Mouse (Mus musculus) frontal cortex, postnatal 25 days (tissue): Measurements from ENCODE around the gene Mrpl47.
A peak's percentile ranks its signal among the peaks of the same experiment; 100 is the strongest.
"Not testable (repeated sequence)": the region's sequence is repeated elsewhere in the genome, so short reads cannot be mapped to it uniquely, and the experiment has no call there.

Experiments
- DNase-seq, 2 experiments: peaks; one replicate each; pipeline ENCODE4 v3.0.0; 2022; ENCODE audit warnings: low spot score in 2 of 2

Mrpl47 gene

DNA sequence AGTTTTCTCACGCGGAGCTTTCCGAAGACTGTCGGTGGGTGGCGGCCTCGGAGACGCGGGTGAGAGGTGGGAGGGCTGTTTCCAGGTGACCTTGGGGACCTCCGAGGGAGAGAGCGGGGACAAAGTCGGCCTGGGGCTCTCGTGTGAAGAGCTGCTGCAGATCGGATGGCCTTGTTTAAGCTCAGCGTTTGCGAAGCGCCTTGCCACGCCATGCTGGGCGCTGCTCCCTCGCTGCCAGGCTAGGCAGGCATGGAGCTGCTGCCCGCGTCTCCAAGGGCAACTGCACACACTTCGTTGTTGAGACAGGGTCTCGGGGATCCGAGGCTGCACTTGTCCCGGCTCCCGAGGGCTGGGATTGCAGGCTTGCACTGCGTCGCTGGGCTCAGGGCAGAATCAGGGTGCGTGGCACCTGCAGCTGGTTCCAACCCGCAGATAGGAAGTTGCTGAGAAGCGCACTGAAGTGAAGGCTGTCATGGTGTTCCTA is at the start of gene Mrpl47:
Gene Mrpl47 (minus strand): TSS at position 434 of the 484 bp plus-strand sequence.
- DNase-seq = no peak

DNA sequence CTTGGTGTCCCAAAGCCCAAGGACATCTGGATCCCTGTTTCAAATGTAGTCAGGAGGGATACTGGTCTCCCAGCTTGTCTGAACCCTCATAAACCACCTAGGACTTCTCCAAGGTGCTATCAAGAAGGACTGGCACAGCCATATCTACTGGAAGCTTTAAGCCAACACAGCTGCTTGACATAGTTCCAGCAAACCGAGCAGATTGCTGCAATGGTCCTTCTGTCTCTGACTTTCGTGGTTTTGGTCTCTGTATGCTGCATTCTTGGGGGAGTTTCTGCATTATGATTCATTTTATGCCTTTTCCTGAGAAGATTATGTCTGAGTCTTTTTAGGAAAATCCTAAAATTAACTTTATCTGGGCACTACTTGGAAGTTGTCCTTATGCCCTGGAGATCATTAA is 33.4 kb upstream of the Mrpl47 start:
- DNase-seq = no peak

DNA sequence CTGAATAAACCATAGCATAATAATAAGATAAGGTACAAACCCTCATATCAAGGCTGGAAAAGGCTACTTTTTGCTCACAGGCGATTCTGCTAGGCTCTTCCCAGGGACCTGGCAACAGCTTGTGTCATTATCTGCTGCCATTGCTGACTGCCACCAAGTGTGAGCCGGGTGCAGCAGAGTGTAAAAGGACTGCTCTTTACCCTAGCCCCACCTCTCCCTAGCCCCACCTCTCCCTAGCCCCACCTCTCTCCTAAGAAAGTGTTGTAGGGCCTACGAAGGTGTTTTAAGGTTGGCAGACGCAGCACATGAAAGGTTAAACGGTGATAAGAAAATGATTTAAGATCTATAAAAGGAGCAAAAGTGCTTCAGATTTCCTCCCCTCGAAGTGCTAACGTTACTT is 26.5 kb upstream of the Mrpl47 start:
- DNase-seq = no peak

DNA sequence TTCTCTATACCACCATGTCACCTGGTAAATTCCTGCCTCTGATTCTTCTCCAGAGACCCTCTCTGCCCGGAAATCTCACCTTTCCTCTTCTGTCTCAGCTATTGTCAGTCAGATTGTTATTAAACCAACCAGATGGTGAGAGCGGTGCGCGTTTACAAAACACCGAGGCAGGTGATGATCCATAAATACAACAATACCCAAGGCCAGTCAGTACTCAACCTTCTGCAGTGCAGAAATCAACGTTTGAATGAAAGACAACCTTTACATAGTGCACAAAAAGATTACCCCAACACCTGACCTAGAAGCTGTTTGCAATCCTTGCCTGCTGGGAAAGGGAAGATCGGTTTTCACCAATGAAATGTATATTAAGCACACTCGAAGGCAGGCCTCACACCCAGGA is 25.6 kb upstream of the Mrpl47 start:
- DNase-seq = no peak

DNA sequence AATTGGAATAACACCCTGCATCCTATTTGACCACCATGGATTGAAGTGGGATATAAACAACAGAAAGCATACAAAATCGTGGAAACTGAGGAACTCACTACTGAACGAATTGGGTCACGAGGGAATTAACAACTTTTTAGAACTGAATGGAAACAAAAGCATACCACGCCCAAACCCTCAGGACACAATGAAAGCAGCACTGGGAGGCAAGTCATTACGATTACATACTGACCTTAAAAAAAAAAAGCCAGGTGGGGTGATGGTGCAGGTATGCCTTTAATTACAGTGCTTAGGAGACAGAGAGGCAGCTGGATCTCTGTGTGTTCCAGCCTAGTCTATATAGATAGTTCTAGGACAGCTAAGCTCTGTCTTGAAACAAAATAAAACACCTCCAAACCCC is 21.8 kb upstream of the Mrpl47 start:
- no peak for DNase-seq

GRCm38 (mm10) chr3:32754384-32754915 is 17.0 kb upstream of the Mrpl47 start:
- no peak for DNase-seq

GRCm38 (mm10) chr3:32749820-32750579 is 12.6 kb upstream of the Mrpl47 start:
- no peak for DNase-seq

DNA sequence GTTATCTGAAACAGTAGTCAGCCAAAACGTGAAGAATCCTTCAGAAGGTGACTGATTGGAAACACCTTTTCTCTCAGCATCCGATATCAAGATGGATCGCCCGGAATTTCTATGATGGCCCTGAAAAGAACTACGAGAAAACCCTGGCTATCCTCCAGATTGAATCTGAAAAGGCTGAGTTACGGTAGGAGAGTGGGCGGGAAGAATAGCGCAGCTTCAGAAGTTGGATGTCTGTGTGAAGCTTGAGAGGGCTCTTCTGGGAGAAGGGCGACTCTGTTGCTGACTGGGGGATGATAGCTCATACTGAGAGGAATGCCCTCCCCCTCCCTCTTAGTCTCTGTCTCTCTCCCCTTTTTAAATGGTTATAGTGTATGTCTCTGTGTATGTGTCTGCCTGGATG is 11.0 kb upstream of the Mrpl47 start:
- DNase-seq = no peak

- DNase-seq = not testable (repeated sequence)
Observed at GRCm38 (mm10) chr3:32745426-32745825, 8.0 kb upstream of the Mrpl47 start.

- no peak for DNase-seq
Observed at GRCm38 (mm10) chr3:32745001-32745400, 7.6 kb upstream of the Mrpl47 start.

DNA sequence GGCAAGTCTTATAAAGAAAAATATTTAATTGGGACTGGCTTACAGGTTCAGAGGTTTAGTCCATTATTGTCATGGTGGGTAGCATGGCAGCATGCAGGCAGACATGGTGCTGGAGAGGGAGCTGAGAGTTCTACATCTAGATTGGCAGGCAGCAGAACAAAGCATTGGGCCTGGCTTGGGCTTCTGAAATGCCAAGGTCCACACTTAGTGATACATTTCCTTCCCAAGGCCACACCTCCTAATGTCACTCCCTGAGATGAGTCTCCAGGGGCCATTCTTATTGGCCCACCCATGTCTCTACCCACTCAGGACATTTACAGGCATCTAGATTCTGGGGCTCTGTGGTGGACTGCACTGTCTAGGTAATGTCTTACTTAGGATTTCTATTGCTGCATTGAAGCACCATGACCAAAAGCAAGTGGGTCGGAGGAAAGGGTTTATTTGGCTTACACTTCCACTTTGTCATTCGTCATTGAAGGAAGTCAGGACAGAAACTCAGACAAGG is 4.9 kb upstream of the Mrpl47 start:
- no peak for DNase-seq

DNA sequence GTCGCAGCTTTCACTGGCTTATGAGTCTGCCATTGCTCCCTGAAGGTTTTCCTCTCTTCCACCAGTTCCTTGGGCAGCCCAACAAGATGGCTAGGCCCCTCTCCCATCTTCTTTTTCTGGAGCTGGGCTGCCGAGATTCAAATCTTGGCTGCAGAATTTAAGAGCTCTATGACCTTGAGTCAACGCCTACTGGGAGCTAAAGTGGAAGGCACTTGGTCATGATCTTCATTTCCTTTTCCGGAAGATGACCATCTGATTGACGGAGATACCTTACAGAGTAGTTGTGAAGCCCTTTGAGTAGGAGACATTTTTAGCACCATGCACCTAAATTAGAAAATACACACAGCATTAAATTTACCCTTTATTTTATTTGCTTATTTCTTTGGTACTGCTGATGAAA is 1.1 kb upstream of the Mrpl47 start:
- DNase-seq = no peak

- DNase-seq = peak; percentile 98
Observed at GRCm38 (mm10) chr3:32736244-32737171, 897 bp downstream of the Mrpl47 start, which contains the start of gene Ndufb5. TSS of gene Ndufb5 (plus strand) at chr3:32736990.

DNA sequence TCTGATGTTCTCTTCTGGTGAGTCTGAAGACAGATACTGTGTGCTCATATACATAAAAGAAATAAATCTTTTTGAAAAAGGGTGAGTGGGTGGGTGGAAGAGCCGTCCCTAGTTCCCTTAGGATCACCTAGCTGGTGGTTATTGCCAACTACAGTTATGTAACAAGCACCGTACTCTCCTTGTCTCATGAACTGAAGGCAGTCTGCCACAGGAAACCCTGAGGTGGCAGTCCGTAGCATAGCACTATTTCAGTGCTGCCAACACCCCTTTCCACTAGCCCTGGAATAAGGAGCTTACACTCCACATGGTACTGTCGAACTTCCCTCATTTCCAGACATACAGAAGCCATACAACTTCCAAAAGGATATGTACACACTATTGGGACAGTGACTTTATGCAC is 9.5 kb downstream of the Mrpl47 start:
- DNase-seq = no peak

GRCm38 (mm10) chr3:32725951-32726350 is 11.5 kb downstream of the Mrpl47 start:
- no peak for DNase-seq

DNA sequence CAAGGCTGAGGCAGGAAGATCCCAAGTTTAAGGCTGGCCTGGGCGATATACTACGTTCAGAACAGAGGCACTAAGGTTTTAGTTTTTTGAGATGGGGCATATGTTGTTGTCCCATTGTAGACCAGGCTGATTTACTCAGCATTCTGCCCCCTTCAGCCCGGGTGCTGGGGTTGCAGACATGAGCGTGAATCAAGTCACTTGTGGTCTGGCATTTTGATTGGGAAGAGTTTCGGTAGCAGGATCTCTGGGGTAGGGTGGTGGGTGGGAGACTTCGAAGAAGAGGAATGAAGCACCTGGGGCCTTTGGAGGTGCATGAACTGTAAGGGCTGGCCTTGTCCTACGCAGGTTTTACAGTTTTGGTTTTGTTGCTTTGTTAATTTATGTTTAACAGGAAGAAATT is 13.2 kb downstream of the Mrpl47 start:
- no peak for DNase-seq

DNA sequence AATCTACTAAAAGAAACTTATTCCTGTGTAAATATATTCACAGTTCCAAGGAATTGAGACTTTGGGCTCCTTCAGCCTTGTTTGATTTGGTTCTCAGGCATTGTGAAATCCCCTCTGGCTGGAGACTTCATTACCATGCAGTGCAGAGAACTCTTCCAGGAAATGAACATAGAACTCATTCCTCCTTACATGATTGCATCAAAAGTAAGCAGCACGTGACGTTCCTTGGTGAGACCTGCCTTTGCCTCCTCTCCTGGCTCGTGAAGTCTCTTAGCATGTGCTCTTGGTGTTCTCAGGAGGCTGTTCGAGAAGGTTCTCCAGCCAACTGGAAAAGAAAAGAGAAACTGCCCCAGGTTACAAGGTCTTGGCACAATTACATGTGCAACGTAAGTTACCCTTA is 19.1 kb downstream of the Mrpl47 start:
- DNase-seq = no peak

- not testable (repeated sequence) for DNase-seq
Observed at GRCm38 (mm10) chr3:32717403-32717802, 20.0 kb downstream of the Mrpl47 start.

DNA sequence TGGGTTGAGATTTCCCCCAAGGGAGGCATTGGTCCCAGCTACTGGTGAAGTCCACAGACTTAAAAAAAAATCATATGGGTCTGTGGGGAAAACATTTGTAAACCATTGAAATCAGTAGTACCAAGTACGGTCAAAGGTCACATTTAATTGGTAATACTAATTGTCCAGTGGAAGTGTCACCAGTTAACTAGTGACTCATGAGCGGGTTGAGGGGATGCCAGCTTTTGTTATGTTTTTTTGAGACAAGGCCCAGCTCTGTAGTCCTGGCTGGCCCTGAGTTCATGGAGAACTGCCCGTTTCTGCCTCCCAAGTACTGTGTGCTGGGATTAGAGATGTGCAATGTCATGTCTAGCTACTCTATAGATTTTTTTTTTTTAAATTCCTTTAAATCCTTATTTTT is 23.7 kb downstream of the Mrpl47 start:
- DNase-seq = no peak

GRCm38 (mm10) chr3:32709388-32709787 is 28.0 kb downstream of the Mrpl47 start:
- no peak for DNase-seq

DNA sequence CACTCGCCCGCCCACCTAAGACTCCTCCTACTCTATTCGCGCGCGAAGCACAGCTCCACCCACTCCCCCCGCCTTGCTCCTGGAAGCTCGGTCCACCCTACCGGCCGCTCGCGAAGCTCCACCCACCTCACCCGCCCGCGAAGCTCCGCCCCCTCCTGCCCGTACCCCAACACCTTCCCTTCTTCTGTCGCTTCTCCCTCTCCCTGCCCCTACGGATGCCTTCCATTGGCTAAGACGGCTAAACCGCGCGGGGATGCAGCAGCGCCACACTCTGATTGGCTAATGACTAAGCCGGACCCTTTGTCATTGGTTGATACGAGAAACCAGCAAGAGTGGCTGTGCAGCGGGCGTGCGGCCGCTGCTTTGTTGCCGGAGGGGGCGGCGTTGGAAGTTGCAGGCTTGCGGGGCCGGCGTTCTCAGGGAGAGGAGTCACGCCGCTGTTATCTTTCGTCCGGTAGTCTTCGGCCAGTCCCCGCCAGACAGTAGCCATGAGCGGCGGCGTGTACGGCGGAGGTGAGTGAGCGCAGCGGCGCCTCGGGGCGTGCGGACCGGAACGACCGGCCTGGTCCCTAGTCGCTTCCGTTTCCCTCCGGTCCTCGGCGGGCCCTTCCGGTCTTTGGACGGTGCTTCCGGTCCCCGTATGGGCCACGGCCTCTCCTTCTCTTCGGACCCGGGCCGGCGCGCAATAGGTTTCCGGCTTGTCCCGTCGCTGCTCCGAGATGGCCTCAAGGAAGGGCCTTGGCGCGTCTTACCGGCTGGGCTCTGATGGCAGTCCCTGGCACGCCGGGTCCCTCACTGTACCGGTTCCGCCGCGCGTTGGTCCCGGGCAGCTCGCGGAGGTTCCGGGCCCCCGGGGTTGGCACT is 28.8 kb downstream of the Mrpl47 start:
- peak; percentile 83 to 93 for DNase-seq
